ENCODE assay signal across 13 mouse cellular contexts in genomic region chr11:9647272-9647671, GRCm38 (mm10).
"Had no signal": no experiment of that assay in that cellular context is flagged by ENCODE, and none has a peak within 500 bp of the region (broad histone marks: within the 10 kb centered on the region; RNA-seq: fewer than 3 reads in every experiment).

No protein-coding gene starts in this region.

- H3K4me3 ChIP-seq: kidney, embryonic 15.5 days; left cerebral cortex, adult 2 months; liver, embryonic 13.5 days; midbrain, embryonic 12.5 days had no signal

- H3K36me3 ChIP-seq: kidney, embryonic 15.5 days; liver, embryonic 13.5 days; midbrain, embryonic 12.5 days had no signal

- H3K27me3 ChIP-seq: kidney, embryonic 15.5 days; liver, embryonic 13.5 days; midbrain, embryonic 12.5 days had no signal

- H3K4me2 ChIP-seq: kidney, embryonic 15.5 days; liver, embryonic 13.5 days; midbrain, embryonic 12.5 days had no signal

- H3K9me3 ChIP-seq: kidney, embryonic 15.5 days; liver, embryonic 13.5 days; midbrain, embryonic 12.5 days had no signal

- H3K27ac ChIP-seq: kidney, embryonic 15.5 days; left cerebral cortex, adult 2 months; liver, embryonic 13.5 days; midbrain, embryonic 12.5 days had no signal

- H3K9ac ChIP-seq: kidney, embryonic 15.5 days; liver, embryonic 13.5 days; midbrain, embryonic 12.5 days had no signal

- DNase-seq: kidney, adult 8-10 months; kidney, postnatal 10 days; kidney, postnatal 36 days; layer of hippocampus, postnatal 36 days; liver, embryonic 13.5 days; lung, adult 2 months; lung, postnatal 14 days; lung, postnatal 4 days; thymus, adult 18-20 months; thymus, postnatal 36 days had no signal

- H3K4me1 ChIP-seq: kidney, embryonic 15.5 days; liver, embryonic 13.5 days; midbrain, embryonic 12.5 days had no signal
